ENCODE assay signal across 7 mouse cellular contexts in genomic region chr7:116031718-116032595, GRCm38 (mm10). TPM values are rescaled to one million over a fixed set of nuclear protein-coding genes. Genes with fewer than 3 reads are reported as not detected.
DNase-seq lines count a peak whose midpoint lies in the region; ATAC-seq and TF ChIP-seq lines count a peak whose summit lies in the region.

No protein-coding gene starts in this region.

- H3K4me3 ChIP-seq in forebrain, postnatal 0 days (ENCODE audit: low read depth, low read length): peak overlapping the region; percentile 50
- peak overlapping the region; percentile 75 for H3K4me3 ChIP-seq in limb, embryonic 10.5 days
- peak overlapping the region; percentile 78 for H3K4me3 ChIP-seq in midbrain, embryonic 10.5 days

- H3K27ac ChIP-seq in forebrain, postnatal 0 days (ENCODE audit: low read depth, low read length): peak overlapping the region; percentile 85
- peak overlapping the region; percentile 96 for H3K27ac ChIP-seq in limb, embryonic 10.5 days
- H3K27ac ChIP-seq in midbrain, embryonic 10.5 days (replicated peaks): peak overlapping the region; percentile 98

- peaks cover 11% of the 10 kb centered on the region; the same call in 1 of the 2 replicates for H3K4me1 ChIP-seq in forebrain, postnatal 0 days (ENCODE audit: insufficient read depth)
- peaks cover 51% of the 10 kb centered on the region for H3K4me1 ChIP-seq in limb, embryonic 10.5 days
- peaks cover 64% of the 10 kb centered on the region for H3K4me1 ChIP-seq in midbrain, embryonic 10.5 days

- peaks cover 17% of the 10 kb centered on the region for H3K27me3 ChIP-seq in forebrain, postnatal 0 days (ENCODE audit: insufficient read depth, low read length)
- H3K27me3 ChIP-seq in limb, embryonic 10.5 days (ENCODE audit: low read depth, poor library complexity, severe bottlenecking): peaks cover 55% of the 10 kb centered on the region
- peaks cover 45% of the 10 kb centered on the region for H3K27me3 ChIP-seq in midbrain, embryonic 10.5 days (ENCODE audit: low read depth, poor library complexity, severe bottlenecking)

- peak; percentile 33 for ATAC-seq in forebrain, postnatal 0 days
- ATAC-seq in hematopoietic stem cell, adult 5-6 weeks (replicated peaks in 1 of 2; ENCODE audit: insufficient read depth in 1 of 2, low FRiP score in 2 of 2, low TSS enrichment in 1 of 2, low read depth in 1 of 2, poor library complexity in 2 of 2, severe bottlenecking in 2 of 2): peak; percentile 29; a peak in 3 of 4 replicates

- peak; percentile 54 for DNase-seq in R1 (ENCODE audit: low read depth, low spot score)
- peak; percentile 47 for DNase-seq in c-Kit-positive CD71-positive TER-119-positive erythroid progenitor cells, embryonic 14.5 days (ENCODE audit: low spot score)
- no peak for DNase-seq in forebrain, postnatal 0 days
- peak; percentile 84 for DNase-seq in limb, embryonic 10.5 days (ENCODE audit: low spot score)
- peak; percentile 78 for DNase-seq in midbrain, embryonic 10.5 days (ENCODE audit: low spot score)
- peak; percentile 53 to 81 for DNase-seq in spleen, postnatal 4 days (ENCODE audit: low spot score in 2 of 2)

- peak overlapping the region; percentile 64 for H3K9ac ChIP-seq in forebrain, postnatal 0 days

- no peaks in the 10 kb centered on the region for H3K9me3 ChIP-seq in forebrain, postnatal 0 days (ENCODE audit: low read length)
- no peaks in the 10 kb centered on the region for H3K9me3 ChIP-seq in limb, embryonic 10.5 days (replicated peaks)
- H3K9me3 ChIP-seq in midbrain, embryonic 10.5 days (replicated peaks): no peaks in the 10 kb centered on the region

- no peaks in the 10 kb centered on the region for H3K36me3 ChIP-seq in forebrain, postnatal 0 days (ENCODE audit: insufficient read depth)
- no peaks in the 10 kb centered on the region for H3K36me3 ChIP-seq in limb, embryonic 10.5 days
- no peaks in the 10 kb centered on the region for H3K36me3 ChIP-seq in midbrain, embryonic 10.5 days

- peak overlapping the region; percentile 100 for H3K4me2 ChIP-seq in forebrain, postnatal 0 days (ENCODE audit: low read depth)

- 4% methylated on average over 65 of the region's 65 CpGs for WGBS in forebrain, postnatal 0 days
- under 1% methylated on average over 65 of the region's 65 CpGs for WGBS in limb, embryonic 10.5 days
- WGBS in midbrain, embryonic 10.5 days: under 1% methylated on average over 65 of the region's 65 CpGs

- no peak for TF ChIP-seq CTCF in forebrain, postnatal 0 days (IDR thresholded peaks at IDR 0.05; ENCODE audit: low read depth)

RNA-seq across cellular contexts. Expression of gene Sox6, which starts 6.6 kb away (rescaled TPM):
- 33.1 and 64.7 TPM in 2 replicates for total RNA-seq in forebrain, postnatal 0 days (2014; rRNA removed)
- polyA plus RNA-seq in forebrain, postnatal 0 days (2015; fragmentation: Nextera tagmentation; extraction: Ambion mirVana): 26.5 and 46.2 TPM in 2 replicates
- total RNA-seq in hematopoietic stem cell, adult 5-6 weeks (2017): 7.3 and 10.1 TPM in 2 replicates
- polyA plus RNA-seq in limb, embryonic 10.5 days (2016; fragmentation: Nextera tagmentation; extraction: Ambion mirVana): 16.5 and 23.7 TPM in 2 replicates
- polyA plus RNA-seq in midbrain, embryonic 10.5 days (2016; fragmentation: Nextera tagmentation; extraction: Ambion mirVana): 25.5 and 31.8 TPM in 2 replicates

RNA-seq across cellular contexts. Expression of gene 1110004F10Rik, which starts 7.2 kb away (rescaled TPM):
- total RNA-seq in forebrain, postnatal 0 days (2014; rRNA removed): 211 and 229 TPM in 2 replicates
- polyA plus RNA-seq in forebrain, postnatal 0 days (2015; fragmentation: Nextera tagmentation; extraction: Ambion mirVana): 431 and 439 TPM in 2 replicates
- 281 and 347 TPM in 2 replicates for total RNA-seq in hematopoietic stem cell, adult 5-6 weeks (2017)
- 329 and 347 TPM in 2 replicates for polyA plus RNA-seq in limb, embryonic 10.5 days (2016; fragmentation: Nextera tagmentation; extraction: Ambion mirVana)
- 370 and 371 TPM in 2 replicates for polyA plus RNA-seq in midbrain, embryonic 10.5 days (2016; fragmentation: Nextera tagmentation; extraction: Ambion mirVana)

RNA-seq across cellular contexts. Expression of gene Gm4353, which starts 52.5 kb away (rescaled TPM):
- total RNA-seq in forebrain, postnatal 0 days (2014; rRNA removed): 0.76 and 0.92 TPM in 2 replicates
- polyA plus RNA-seq in forebrain, postnatal 0 days (2015; fragmentation: Nextera tagmentation; extraction: Ambion mirVana): 0.31 and 0.53 TPM in 2 replicates
- total RNA-seq in hematopoietic stem cell, adult 5-6 weeks (2017): 0.60 and 3.4 TPM in 2 replicates
- polyA plus RNA-seq in limb, embryonic 10.5 days (2016; fragmentation: Nextera tagmentation; extraction: Ambion mirVana): 1.1 and 1.3 TPM in 2 replicates
- polyA plus RNA-seq in midbrain, embryonic 10.5 days (2016; fragmentation: Nextera tagmentation; extraction: Ambion mirVana): 0.71 and 1.0 TPM in 2 replicates
